Mouse (Mus musculus) heart, adult 9 months (tissue): ENCODE data around the gene Man1c1.

ENCODE experiments used
- DNase-seq, 2 experiments: peaks; one replicate each; pipeline ENCODE4 v3.0.0; 2022; ENCODE audit warnings: low spot score in 2 of 2

Man1c1 gene

GRCm38 (mm10) chr4:134512798-134513197 lies 191.3 kb downstream of the Man1c1 start:
- peak in 1 of 2 experiments; percentile 64 for DNase-seq

GRCm38 (mm10) chr4:134511730-134512129 lies 192.4 kb downstream of the Man1c1 start:
- no peak for DNase-seq
